Mouse (Mus musculus): Measurements from ENCODE around the gene Emc4. TPM values are rescaled to one million over a fixed set of nuclear protein-coding genes. Genes with fewer than 3 reads are reported as not detected.

Emc4 gene
- total and polyA plus RNA-seq, 3 experiments, result 63.6 to 82.1 (median 68.4) TPM

DNA sequence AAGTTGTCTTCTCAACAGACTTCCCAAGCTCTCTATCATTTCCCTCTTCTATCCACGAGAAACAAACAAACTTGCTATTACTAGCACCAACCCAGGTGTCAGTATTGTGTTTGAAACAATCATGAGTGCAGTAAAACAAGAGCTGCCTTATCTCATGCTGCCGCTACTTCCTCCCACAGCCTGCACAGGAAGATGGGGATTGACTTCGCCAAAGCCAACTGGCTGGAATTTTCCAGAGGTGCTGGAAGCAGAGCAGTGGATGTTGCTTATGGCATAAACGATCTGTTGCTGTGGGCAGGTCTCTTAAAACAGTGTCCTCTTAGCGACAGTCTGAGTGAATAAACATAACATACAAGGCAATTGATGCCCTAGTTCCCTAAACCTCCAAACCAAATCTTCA is 6.8 kb upstream of the Emc4 start:
- Histone ChIP-seq H3K4me1 (ENCODE audit: control insufficient read depth, insufficient read depth, low read length) (peaks cover 1% of the 10 kb centered on the region; the same call in 1 of the 2 replicates), H3K27ac (peak overlapping the region; percentile 67), H3K4me3 (no peak overlapping the region), H3K79me2 (replicated peaks; ENCODE audit: control insufficient read depth, insufficient read depth, low read length) (no peaks in the 10 kb centered on the region), H3K9ac (ENCODE audit: low read depth, low read length) (no peak overlapping the region), H3K27me3 (ENCODE audit: control insufficient read depth, insufficient read depth, low read length) (no peaks in the 10 kb centered on the region), H3K36me3 (ENCODE audit: control insufficient read depth, insufficient read depth, low read length) (no peaks in the 10 kb centered on the region)
- TF ChIP-seq POLR2A (IDR thresholded peaks at IDR 0.05; ENCODE audit: insufficient read depth, low read depth, low read length) (peak; percentile 53; the same call in 1 of the 2 replicates), CTCF (IDR thresholded peaks at IDR 0.05) (peak; percentile 34), EP300 (IDR thresholded peaks at IDR 0.05; ENCODE audit: insufficient read depth, low read depth, low read length) (peak; percentile 87)
- intact Hi-C loops (cut with DNase I), result no loop called here
- WGBS, result 20% methylated on average over 5 of the region's 5 CpGs
- DNase-seq, result peak; percentile 34 to 57

GRCm38 (mm10) chr2:112373141-112373540 is 5.3 kb upstream of the Emc4 start:
- Histone ChIP-seq H3K36me3 (ENCODE audit: control insufficient read depth, insufficient read depth, low read length) (no peaks in the 10 kb centered on the region), H3K79me2 (replicated peaks; ENCODE audit: control insufficient read depth, insufficient read depth, low read length) (no peaks in the 10 kb centered on the region), H3K4me3 (no peak overlapping the region), H3K27ac (no peak overlapping the region; the same call in 1 of the 2 replicates), H3K4me1 (ENCODE audit: control insufficient read depth, insufficient read depth, low read length) (peaks cover 1% of the 10 kb centered on the region; the same call in 1 of the 2 replicates), H3K9ac (ENCODE audit: low read depth, low read length) (no peak overlapping the region), H3K27me3 (ENCODE audit: control insufficient read depth, insufficient read depth, low read length) (no peaks in the 10 kb centered on the region)
- 52% methylated on average over 4 of the region's 4 CpGs for WGBS
- DNase-seq, result peak in 1 of 2 experiments; percentile 34
- TF ChIP-seq POLR2A (IDR thresholded peaks at IDR 0.05; ENCODE audit: insufficient read depth, low read depth, low read length) (no peak), CTCF (IDR thresholded peaks at IDR 0.05) (no peak), EP300 (IDR thresholded peaks at IDR 0.05; ENCODE audit: insufficient read depth, low read depth, low read length) (no peak)
- intact Hi-C loops (cut with DNase I), result no loop called here

- no peak overlapping the region; the same call in 1 of the 2 replicates for H3K27ac ChIP-seq
- H3K4me3 ChIP-seq, result no peak overlapping the region
- H3K9ac ChIP-seq (ENCODE audit: low read depth, low read length), result no peak overlapping the region
- no peaks in the 10 kb centered on the region for H3K79me2 ChIP-seq (replicated peaks; ENCODE audit: control insufficient read depth, insufficient read depth, low read length)
- intact Hi-C loops (cut with DNase I), result loop anchor here (2.0 kb wide), 1 partner anchor 109 kb away; the partner anchor contains the start of gene Nop10
- no peaks in the 10 kb centered on the region for H3K27me3 ChIP-seq (ENCODE audit: control insufficient read depth, insufficient read depth, low read length)
- peak; percentile 65 to 68 for DNase-seq
- peaks cover 5% of the 10 kb centered on the region for H3K4me1 ChIP-seq (ENCODE audit: control insufficient read depth, insufficient read depth, low read length)
- no peak for TF ChIP-seq POLR2A (IDR thresholded peaks at IDR 0.05; ENCODE audit: insufficient read depth, low read depth, low read length)
- TF ChIP-seq EP300 (IDR thresholded peaks at IDR 0.05; ENCODE audit: insufficient read depth, low read depth, low read length), result no peak
- no peak for TF ChIP-seq CTCF (IDR thresholded peaks at IDR 0.05)
- 34% methylated on average over 5 of the region's 5 CpGs for WGBS
- H3K36me3 ChIP-seq (ENCODE audit: control insufficient read depth, insufficient read depth, low read length), result peaks cover 5% of the 10 kb centered on the region
Observed at GRCm38 (mm10) chr2:112369941-112370340, 2.1 kb upstream of the Emc4 start.

DNA sequence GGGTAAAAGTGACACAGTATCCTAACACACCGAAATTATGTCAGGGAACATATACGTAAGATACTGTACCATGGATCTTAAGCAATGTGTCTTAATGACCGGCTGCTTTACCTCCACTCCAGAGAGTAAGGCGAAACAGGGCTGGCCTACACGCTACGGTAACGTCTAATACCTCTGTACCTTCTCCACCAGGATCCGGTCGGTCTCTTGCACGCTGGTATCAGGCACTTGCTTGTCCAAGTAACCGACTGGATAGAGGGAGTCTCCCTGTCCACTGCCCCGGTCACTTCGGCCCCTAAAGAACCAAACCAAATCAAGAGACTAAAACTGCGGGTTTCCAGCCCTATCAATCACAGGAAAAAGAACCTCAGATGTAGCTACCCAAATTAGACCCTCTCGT is 605 bp downstream of the Emc4 start:
- peaks cover 5% of the 10 kb centered on the region for H3K36me3 ChIP-seq (ENCODE audit: control insufficient read depth, insufficient read depth, low read length)
- intact Hi-C loops (cut with DNase I), result loop anchor here (1.0 kb wide), 1 partner anchor 88 kb away; no protein-coding TSS in a partner anchor
- DNase-seq, result peak in 1 of 2 experiments; percentile 27

DNA sequence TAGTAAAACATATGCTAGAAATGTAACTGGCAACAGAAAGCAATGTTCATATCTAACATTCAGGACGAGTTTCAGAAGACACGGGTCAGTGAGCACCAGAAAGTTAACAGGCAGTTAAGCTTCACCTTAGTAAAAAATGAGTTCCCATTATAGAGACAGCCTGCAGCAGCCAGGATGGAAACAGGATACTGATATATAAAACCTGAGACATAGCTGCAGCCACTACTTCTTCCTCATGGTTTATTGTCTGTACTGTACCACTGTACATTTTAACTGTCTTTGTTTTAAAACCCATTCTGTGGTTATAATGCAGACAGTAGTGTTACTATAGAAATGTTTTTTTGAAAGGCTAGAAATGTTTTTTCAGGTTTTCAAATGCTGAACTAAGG is 7.1 kb downstream of the Emc4 start:
- WGBS, result 77% methylated on average over 2 of the region's 2 CpGs
- no peak for DNase-seq
- no peaks in the 10 kb centered on the region for H3K79me2 ChIP-seq (replicated peaks; ENCODE audit: control insufficient read depth, insufficient read depth, low read length)
- no peak overlapping the region for H3K27ac ChIP-seq
- no peaks in the 10 kb centered on the region for H3K4me1 ChIP-seq (ENCODE audit: control insufficient read depth, insufficient read depth, low read length)
- H3K4me3 ChIP-seq, result no peak overlapping the region
- peaks cover 3% of the 10 kb centered on the region for H3K36me3 ChIP-seq (ENCODE audit: control insufficient read depth, insufficient read depth, low read length)
- no peak for TF ChIP-seq CTCF (IDR thresholded peaks at IDR 0.05)
- no peak for TF ChIP-seq EP300 (IDR thresholded peaks at IDR 0.05; ENCODE audit: insufficient read depth, low read depth, low read length)
- TF ChIP-seq POLR2A (IDR thresholded peaks at IDR 0.05; ENCODE audit: insufficient read depth, low read depth, low read length), result no peak
- H3K27me3 ChIP-seq (ENCODE audit: control insufficient read depth, insufficient read depth, low read length), result no peaks in the 10 kb centered on the region
- intact Hi-C loops (cut with DNase I), result no loop called here
- H3K9ac ChIP-seq (ENCODE audit: low read depth, low read length), result no peak overlapping the region

More for the DNA sequence above, 605 bp downstream of the Emc4 start:
- H3K27ac ChIP-seq, result peak overlapping the region; percentile 90
- H3K4me1 ChIP-seq (ENCODE audit: control insufficient read depth, insufficient read depth, low read length), result peaks cover 3% of the 10 kb centered on the region
- WGBS, result 13% methylated on average over 15 of the region's 15 CpGs
- H3K4me3 ChIP-seq, result peak overlapping the region; percentile 83
- H3K9ac ChIP-seq (ENCODE audit: low read depth, low read length), result peak overlapping the region; percentile 7
- no peaks in the 10 kb centered on the region for H3K79me2 ChIP-seq (replicated peaks; ENCODE audit: control insufficient read depth, insufficient read depth, low read length)
- no peaks in the 10 kb centered on the region for H3K27me3 ChIP-seq (ENCODE audit: control insufficient read depth, insufficient read depth, low read length)
- TF ChIP-seq EP300 (IDR thresholded peaks at IDR 0.05; ENCODE audit: insufficient read depth, low read depth, low read length), result no peak
- TF ChIP-seq POLR2A (IDR thresholded peaks at IDR 0.05; ENCODE audit: insufficient read depth, low read depth, low read length), result no peak
- TF ChIP-seq CTCF (IDR thresholded peaks at IDR 0.05), result no peak

DNA sequence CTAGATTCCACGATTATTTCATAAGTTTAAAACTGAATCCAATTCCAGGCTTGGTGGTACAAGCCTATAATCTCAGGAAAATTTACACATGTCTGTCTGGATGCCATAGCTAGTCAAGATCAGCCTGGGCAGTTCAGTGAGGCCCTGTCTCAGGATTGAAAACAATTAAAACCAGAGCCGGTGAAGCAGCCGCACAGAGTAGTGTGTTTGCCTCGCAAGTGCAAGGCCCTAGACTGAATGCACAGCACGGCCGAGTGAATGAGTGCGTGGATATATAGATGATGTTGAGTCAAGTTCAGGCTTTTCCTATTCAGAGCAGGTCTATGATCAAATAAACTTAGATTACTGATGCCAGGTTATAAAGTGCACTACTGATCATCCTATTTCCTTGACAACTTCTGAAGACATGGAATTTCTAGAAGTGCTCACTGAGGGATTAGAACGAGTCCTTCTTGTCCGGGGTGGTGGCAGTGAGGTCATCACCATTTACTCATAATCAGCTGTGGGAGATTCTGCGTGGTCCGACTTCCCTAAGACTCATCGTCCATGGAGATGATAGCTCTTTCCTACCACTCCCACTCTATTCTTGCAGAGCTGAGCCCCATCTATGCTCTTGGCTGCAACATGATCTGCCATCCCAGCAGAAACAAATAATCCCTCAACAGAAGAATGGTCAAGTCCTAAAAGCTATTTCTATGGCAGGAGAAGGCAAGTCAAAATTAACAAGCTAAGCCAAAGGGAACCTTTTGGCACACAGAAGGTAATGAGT is 7.6 kb downstream of the Emc4 start:
- Histone ChIP-seq H3K27me3 (ENCODE audit: control insufficient read depth, insufficient read depth, low read length) (no peaks in the 10 kb centered on the region), H3K36me3 (ENCODE audit: control insufficient read depth, insufficient read depth, low read length) (peaks cover 3% of the 10 kb centered on the region), H3K9ac (ENCODE audit: low read depth, low read length) (no peak overlapping the region), H3K27ac (no peak overlapping the region), H3K4me3 (no peak overlapping the region), H3K4me1 (ENCODE audit: control insufficient read depth, insufficient read depth, low read length) (no peaks in the 10 kb centered on the region), H3K79me2 (replicated peaks; ENCODE audit: control insufficient read depth, insufficient read depth, low read length) (no peaks in the 10 kb centered on the region)
- DNase-seq, result no peak
- intact Hi-C loops (cut with DNase I), result no loop called here
- no peak for TF ChIP-seq POLR2A (IDR thresholded peaks at IDR 0.05; ENCODE audit: insufficient read depth, low read depth, low read length)
- WGBS, result 86% methylated on average over 12 of the region's 12 CpGs

All from heart, adult 2 months (tissue).